Mouse (Mus musculus) duodenum, adult 2 months (tissue): ENCODE measurements around the gene Gm28510. TPM values are rescaled to one million over a fixed set of nuclear protein-coding genes. Genes with fewer than 3 reads are reported as not detected.

Experiments used
- polyA plus RNA-seq: library from polyadenylated mRNA; depleted of rRNA; stranded (reverse); fragments of >200 nt; gene quantifications from 2 replicates; pipeline ENCODE4 v1.2.3, GENCODE M21; 2012; ENCODE audit warnings: low replicate concordance; rRNA removed

Gm28510 gene
- not detected in 2 replicates for polyA plus RNA-seq

DNA sequence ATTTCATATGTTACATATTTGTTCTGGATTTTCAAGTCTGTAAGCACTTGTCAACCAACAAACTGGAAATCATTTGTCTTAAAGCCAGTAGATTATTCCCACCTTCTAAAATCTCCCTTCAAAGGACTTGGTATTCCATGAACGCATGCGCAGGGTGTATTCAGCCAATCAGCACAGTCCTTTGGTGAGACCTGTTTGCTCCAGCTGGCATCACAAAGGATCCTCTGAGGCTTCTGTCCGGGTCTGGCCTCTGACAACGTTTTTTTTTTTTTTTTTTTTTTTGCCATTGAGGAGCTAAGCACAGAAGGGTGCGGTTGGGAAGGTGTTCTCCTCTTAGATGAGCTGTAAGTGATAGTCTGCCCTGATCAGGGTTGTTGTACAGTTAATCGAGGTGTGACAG is at the start of gene Gm28510:
Gene Gm28510 (plus strand): TSS at position 301 of the 400 bp plus-strand sequence.

Other genes with a start within 250 kb of the Gm28510 start
- gene Gm20834, start 88.1 kb upstream of the Gm28510 start, polyA plus RNA-seq = not detected in 2 replicates
- gene Gm20737, start 123.3 kb downstream of the Gm28510 start, polyA plus RNA-seq = not detected in 2 replicates
- gene Gm21775, start 140.7 kb downstream of the Gm28510 start, polyA plus RNA-seq = not detected in 2 replicates
- gene Gm21900, start 203.6 kb downstream of the Gm28510 start, polyA plus RNA-seq = not detected in 2 replicates